Mouse (Mus musculus) adrenal gland, postnatal 36 days (tissue): ENCODE measurements around the gene Anks1b. TPM values are rescaled to one million over a fixed set of nuclear protein-coding genes. Genes with fewer than 3 reads are reported as not detected.
A peak's percentile ranks its signal among the peaks of the same experiment; 100 is the strongest.

Experiments
- DNase-seq, 2 experiments: peaks; one replicate each; pipeline ENCODE4 v3.0.0; 2021; ENCODE audit warnings: mixed read lengths in 1 of 2
- total RNA-seq, 2 experiments: library from RNA; stranded (reverse); gene quantifications; 2 replicates each; pipeline ENCODE4 v1.2.3; 2021

The Anks1b gene
- total RNA-seq, 2 experiments from 2014 or later = 0.60 to 0.92 TPM

- peak; percentile 17 to 26 for DNase-seq
These were observed 1092.5 kb downstream of the Anks1b start for GRCm38 (mm10) chr10:90965671-90966315.

- no peak for DNase-seq
These were observed 1093.5 kb downstream of the Anks1b start for GRCm38 (mm10) chr10:90966821-90967220.

GRCm38 (mm10) chr10:90968247-90968646, 1094.9 kb downstream of the Anks1b start:
- DNase-seq = no peak

- peak; percentile 17 to 45 for DNase-seq
These were observed 1096.3 kb downstream of the Anks1b start for GRCm38 (mm10) chr10:90969355-90970174.

- no peak for DNase-seq
These were observed 1097.3 kb downstream of the Anks1b start for GRCm38 (mm10) chr10:90970560-90970959.

GRCm38 (mm10) chr10:90974084-90974483, 1100.8 kb downstream of the Anks1b start:
- DNase-seq = no peak

- DNase-seq = no peak
These were observed 1101.2 kb downstream of the Anks1b start for GRCm38 (mm10) chr10:90974491-90974890.

GRCm38 (mm10) chr10:90981811-90982210, 1108.5 kb downstream of the Anks1b start:
- DNase-seq = no peak

- no peak for DNase-seq
These were observed 1109.7 kb downstream of the Anks1b start for GRCm38 (mm10) chr10:90983046-90983445.

- no peak for DNase-seq
These were observed 1117.0 kb downstream of the Anks1b start for GRCm38 (mm10) chr10:90990340-90990739.

- no peak for DNase-seq
These were observed 1118.9 kb downstream of the Anks1b start for GRCm38 (mm10) chr10:90992237-90992636.

- DNase-seq = no peak
These were observed 1120.6 kb downstream of the Anks1b start for GRCm38 (mm10) chr10:90993869-90994268.

- no peak for DNase-seq
These were observed 1126.6 kb downstream of the Anks1b start for GRCm38 (mm10) chr10:90999899-91000298.

- DNase-seq = peak; percentile 1 to 2
These were observed 1128.1 kb downstream of the Anks1b start for GRCm38 (mm10) chr10:91001421-91001820.

GRCm38 (mm10) chr10:91005858-91006538, 1132.7 kb downstream of the Anks1b start:
- no peak for DNase-seq

Other genes with a start within 250 kb of the Anks1b start
- 10 to 100 TPM; 43.8 to 47.6 TPM for gene Scyl2, start 187.2 kb upstream of the Anks1b start, total RNA-seq
- gene Actr6, start 141.2 kb upstream of the Anks1b start, total RNA-seq = 10 to 100 TPM; 23.2 to 23.7 TPM
- gene Uhrf1bp1l, start 128.5 kb upstream of the Anks1b start, total RNA-seq = 10 to 100 TPM; 84.8 to 88.4 TPM